Comparison of ENCODE assay signal across 24 mouse cellular contexts in the genomic region with DNA sequence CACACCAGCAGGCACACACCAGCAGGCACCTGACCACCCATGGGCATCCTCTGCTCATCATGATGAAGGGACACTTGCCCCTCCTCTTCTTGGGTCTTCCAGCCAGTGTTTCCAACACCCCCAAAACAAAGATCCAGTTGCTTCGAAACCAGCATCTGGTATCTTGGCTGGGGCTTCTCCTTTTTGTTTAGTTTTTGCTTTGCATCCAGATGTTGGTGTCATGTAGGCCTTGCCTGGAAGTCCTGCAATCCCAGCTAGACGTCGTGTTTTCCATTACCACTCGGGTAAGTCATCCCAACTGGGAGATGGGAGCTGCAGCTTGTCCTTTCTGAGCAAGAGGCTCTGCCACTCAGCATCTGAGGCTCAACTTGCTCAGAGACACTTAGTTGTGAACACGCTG.
DNase-seq lines count a peak whose midpoint lies in the region; ATAC-seq and TF ChIP-seq lines count a peak whose summit lies in the region.
"Had no signal": no experiment of that assay in that cellular context is flagged by ENCODE, and none has a peak within 500 bp of the region (broad histone marks: within the 10 kb centered on the region; RNA-seq: fewer than 3 reads in every experiment).

No protein-coding gene starts in this region.

- no peak overlapping the region for H3K9ac ChIP-seq in embryonic facial prominence, embryonic 12.5 days
- H3K9ac ChIP-seq in stomach, embryonic 16.5 days (ENCODE audit: low read length), result no peak overlapping the region
- H3K9ac ChIP-seq in stomach, postnatal 0 days (ENCODE audit: low read length), result no peak overlapping the region
- H3K9ac ChIP-seq: embryonic facial prominence, embryonic 15.5 days; forebrain, postnatal 0 days; hindbrain, embryonic 13.5 days; intestine, embryonic 15.5 days had no signal

- no peak for ATAC-seq in embryonic facial prominence, embryonic 12.5 days (ENCODE audit: insufficient number of reproducible peaks, insufficient read depth, low FRiP score, low TSS enrichment)
- ATAC-seq in stomach, embryonic 16.5 days (ENCODE audit: insufficient read depth, low FRiP score), result 0 out of 2 replicates have a peak, but pooled peaks have one; percentile 44
- no peak for ATAC-seq in stomach, postnatal 0 days (ENCODE audit: low FRiP score, low TSS enrichment)
- ATAC-seq: forebrain, embryonic 14.5 days; forebrain, postnatal 0 days; hindbrain, embryonic 16.5 days; intestine, embryonic 15.5 days; Patski had no signal

- no peaks in the 10 kb centered on the region for H3K9me3 ChIP-seq in embryonic facial prominence, embryonic 12.5 days
- no peaks in the 10 kb centered on the region for H3K9me3 ChIP-seq in embryonic facial prominence, embryonic 10.5 days
- H3K9me3 ChIP-seq in heart, embryonic 10.5 days, result no peaks in the 10 kb centered on the region
- H3K9me3 ChIP-seq in stomach, embryonic 16.5 days (replicated peaks; ENCODE audit: control insufficient read depth, low read length), result no peaks in the 10 kb centered on the region
- no peaks in the 10 kb centered on the region for H3K9me3 ChIP-seq in stomach, postnatal 0 days (ENCODE audit: control insufficient read depth, low read length)
- H3K9me3 ChIP-seq: embryonic facial prominence, embryonic 15.5 days; hindbrain, embryonic 10.5 days; hindbrain, embryonic 13.5 days; intestine, embryonic 15.5 days had no signal

- TF ChIP-seq EP300 in stomach, postnatal 0 days (optimal IDR thresholded peaks at IDR 0.05), result no peak

- no peak overlapping the region for H3K4me3 ChIP-seq in embryonic facial prominence, embryonic 12.5 days
- no peak overlapping the region for H3K4me3 ChIP-seq in embryonic facial prominence, embryonic 10.5 days
- H3K4me3 ChIP-seq in heart, embryonic 10.5 days, result no peak overlapping the region
- H3K4me3 ChIP-seq in stomach, embryonic 16.5 days (replicated peaks; ENCODE audit: low read length), result no peak overlapping the region
- H3K4me3 ChIP-seq in stomach, postnatal 0 days (ENCODE audit: low read depth, low read length), result no peak overlapping the region
- H3K4me3 ChIP-seq: embryonic facial prominence, embryonic 15.5 days; gastrocnemius, adult 2 months; heart, adult 2 months; hindbrain, embryonic 10.5 days; hindbrain, embryonic 13.5 days; intestine, embryonic 15.5 days had no signal

- 72% methylated on average over 5 of the region's 5 CpGs for WGBS in embryonic facial prominence, embryonic 12.5 days
- WGBS in embryonic facial prominence, embryonic 10.5 days, result 82% methylated on average over 5 of the region's 5 CpGs
- 86% methylated on average over 5 of the region's 5 CpGs for WGBS in heart, embryonic 10.5 days
- WGBS in stomach, embryonic 16.5 days, result 66% methylated on average over 5 of the region's 5 CpGs
- WGBS in stomach, postnatal 0 days, result 64% methylated on average over 5 of the region's 5 CpGs

- intact Hi-C loops in heart, postnatal 36 days (cut with DNase I), result loop anchor here (10.0 kb wide), 1 partner anchor 139 kb away; no protein-coding TSS in a partner anchor

- H3K36me3 ChIP-seq in embryonic facial prominence, embryonic 12.5 days, result no peaks in the 10 kb centered on the region
- no peaks in the 10 kb centered on the region for H3K36me3 ChIP-seq in embryonic facial prominence, embryonic 10.5 days (replicated peaks)
- H3K36me3 ChIP-seq in heart, embryonic 10.5 days, result no peaks in the 10 kb centered on the region
- no peaks in the 10 kb centered on the region for H3K36me3 ChIP-seq in stomach, embryonic 16.5 days (ENCODE audit: control insufficient read depth, insufficient read depth, low read length)
- H3K36me3 ChIP-seq in stomach, postnatal 0 days (ENCODE audit: control insufficient read depth, insufficient read depth, low read length), result no peaks in the 10 kb centered on the region
- H3K36me3 ChIP-seq: embryonic facial prominence, embryonic 15.5 days; hindbrain, embryonic 10.5 days; hindbrain, embryonic 13.5 days; intestine, embryonic 15.5 days had no signal

- H3K4me2 ChIP-seq in embryonic facial prominence, embryonic 12.5 days (replicated peaks), result no peak overlapping the region
- no peak overlapping the region for H3K4me2 ChIP-seq in stomach, embryonic 16.5 days (ENCODE audit: low read depth, low read length)
- no peak overlapping the region for H3K4me2 ChIP-seq in stomach, postnatal 0 days (replicated peaks; ENCODE audit: low read depth)
- H3K4me2 ChIP-seq: embryonic facial prominence, embryonic 15.5 days; hindbrain, embryonic 13.5 days; intestine, embryonic 15.5 days had no signal

- DNase-seq in embryonic facial prominence, embryonic 10.5 days (ENCODE audit: low spot score), result no peak
- DNase-seq in heart, embryonic 10.5 days (ENCODE audit: low spot score), result no peak
- DNase-seq in heart, postnatal 36 days, result no peak
- DNase-seq in stomach, postnatal 0 days (ENCODE audit: low spot score), result no peak
- peak; percentile 36 for DNase-seq in skeletal muscle tissue, adult 2 months (ENCODE audit: low read depth, low spot score)
- no peak for DNase-seq in layer of hippocampus, adult 8-10 months (ENCODE audit: low spot score in 2 of 2)
- DNase-seq: adrenal gland, postnatal 14 days; cerebellum, adult 11 months; cerebellum, adult 2 months; cerebellum, adult 9-11 months; cerebellum, postnatal 25 days; forebrain, postnatal 0 days; gastrocnemius, adult 2 months; gastrocnemius, postnatal 14 days; heart, adult 2 months had no signal

- H3K27ac ChIP-seq in embryonic facial prominence, embryonic 12.5 days, result 0 out of 2 replicates have a peak overlapping the region, but pooled peaks have one; percentile 43
- no peak overlapping the region for H3K27ac ChIP-seq in embryonic facial prominence, embryonic 10.5 days (replicated peaks)
- H3K27ac ChIP-seq in heart, embryonic 10.5 days, result peak overlapping the region; percentile 22; the same call in 1 of the 2 replicates
- peak overlapping the region; percentile 35; the same call in 1 of the 2 replicates for H3K27ac ChIP-seq in stomach, embryonic 16.5 days (ENCODE audit: low read length)
- no peak overlapping the region for H3K27ac ChIP-seq in stomach, postnatal 0 days (replicated peaks)
- H3K27ac ChIP-seq: embryonic facial prominence, embryonic 15.5 days; gastrocnemius, adult 2 months; heart, adult 2 months; hindbrain, embryonic 10.5 days; hindbrain, embryonic 13.5 days; intestine, embryonic 15.5 days had no signal

- H3K27me3 ChIP-seq in embryonic facial prominence, embryonic 12.5 days, result no peaks in the 10 kb centered on the region
- no peaks in the 10 kb centered on the region; the same call in 1 of the 2 replicates for H3K27me3 ChIP-seq in embryonic facial prominence, embryonic 10.5 days (replicated peaks; ENCODE audit: low read depth, poor library complexity, severe bottlenecking)
- H3K27me3 ChIP-seq in heart, embryonic 10.5 days (ENCODE audit: insufficient read depth, poor library complexity, severe bottlenecking), result 0 out of 2 replicates have a peak, but pooled peaks cover 10% of the 10 kb centered on the region
- no peaks in the 10 kb centered on the region for H3K27me3 ChIP-seq in stomach, embryonic 16.5 days (ENCODE audit: control insufficient read depth, insufficient read depth, low read length)
- no peaks in the 10 kb centered on the region for H3K27me3 ChIP-seq in stomach, postnatal 0 days (ENCODE audit: control insufficient read depth, insufficient read depth, low read length)
- H3K27me3 ChIP-seq: embryonic facial prominence, embryonic 15.5 days; hindbrain, embryonic 13.5 days; intestine, embryonic 15.5 days; Patski had no signal

- H3K4me1 ChIP-seq in embryonic facial prominence, embryonic 12.5 days, result peaks cover 10% of the 10 kb centered on the region; the same call in 1 of the 2 replicates
- peaks cover 9% of the 10 kb centered on the region for H3K4me1 ChIP-seq in embryonic facial prominence, embryonic 10.5 days
- peaks cover 28% of the 10 kb centered on the region for H3K4me1 ChIP-seq in heart, embryonic 10.5 days
- no peaks in the 10 kb centered on the region for H3K4me1 ChIP-seq in stomach, embryonic 16.5 days (ENCODE audit: control insufficient read depth, insufficient read depth, low read length)
- no peaks in the 10 kb centered on the region for H3K4me1 ChIP-seq in stomach, postnatal 0 days (replicated peaks; ENCODE audit: control insufficient read depth, insufficient read depth)
- H3K4me1 ChIP-seq: hindbrain, embryonic 10.5 days; hindbrain, embryonic 13.5 days; intestine, embryonic 15.5 days had no signal

- no peak for TF ChIP-seq CTCF in stomach, postnatal 0 days (IDR thresholded peaks at IDR 0.05; ENCODE audit: low read depth)

Comparison
In these comparisons a context has a peak if more than half of its experiments do, and no peak if none do; other contexts are left out.
1. H3K27ac ChIP-seq: peak in embryonic facial prominence, embryonic 12.5 days (single experiment), heart, embryonic 10.5 days (single experiment) and stomach, embryonic 16.5 days (single experiment); none in embryonic facial prominence, embryonic 10.5 days (single experiment) and stomach, postnatal 0 days (single experiment).